Mouse (Mus musculus) liver, postnatal 0 days (tissue): ENCODE measurements around the gene Cog7.

Experiments
- CTCF ChIP-seq: sonication (generic); IDR thresholded peaks from 2 replicates; pipeline ENCODE4 v1.5.1; 2016; ENCODE audit warnings: antibody characterized with exemption, low read depth
- EP300 ChIP-seq: IDR thresholded peaks from 2 replicates; pipeline ENCODE4 v1.6.1; 2016; ENCODE audit warnings: antibody characterized with exemption, low read depth, mild to moderate bottlenecking

GRCm38 (mm10) chr7:121924361-121924760 is 57.1 kb downstream of the Cog7 start:
- TF ChIP-seq CTCF (no peak), EP300 (no peak)
